10 mouse cellular contexts compared by ENCODE assay signal in the genomic region with DNA sequence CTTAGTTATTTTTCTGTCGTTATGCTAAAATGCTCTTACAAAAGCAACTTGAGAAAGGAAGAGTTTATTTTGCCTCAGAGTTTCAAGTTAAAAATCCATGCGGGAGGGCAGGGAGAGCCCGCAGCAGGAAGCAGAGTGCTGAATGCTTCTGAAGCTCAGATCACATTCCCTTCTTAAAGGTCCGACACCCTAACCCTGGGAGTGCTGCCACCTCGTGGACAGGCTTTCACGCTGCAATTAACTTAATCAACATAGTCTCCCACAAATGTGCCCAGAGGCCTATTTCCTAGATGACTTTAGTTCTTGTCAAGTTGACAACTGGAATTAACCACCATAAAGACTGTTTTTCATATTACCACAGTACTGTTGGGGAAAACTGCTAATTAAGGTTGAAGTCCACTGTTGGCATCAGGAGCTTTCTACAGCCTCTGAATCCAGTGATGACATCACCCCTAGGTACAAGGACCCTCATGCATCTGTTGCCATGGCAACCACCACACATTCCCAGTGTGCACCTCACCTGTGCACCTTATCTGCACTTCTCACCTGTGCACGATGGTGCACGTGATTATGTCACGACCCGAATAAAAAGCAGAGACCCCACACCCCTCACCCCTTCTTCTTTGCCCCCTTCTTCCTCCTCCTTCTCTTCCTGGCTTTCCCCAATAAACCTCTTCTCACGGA. TPM values are rescaled to one million over a fixed set of nuclear protein-coding genes. Genes with fewer than 3 reads are reported as not detected.
DNase-seq lines count a peak whose midpoint lies in the region; ATAC-seq and TF ChIP-seq lines count a peak whose summit lies in the region.
"Had no signal": no experiment of that assay in that cellular context is flagged by ENCODE, and none has a peak within 500 bp of the region (broad histone marks: within the 10 kb centered on the region; RNA-seq: fewer than 3 reads in every experiment).

No protein-coding gene starts in this region.

- WGBS in hindbrain, embryonic 10.5 days: 43% methylated on average over 11 of the region's 11 CpGs
- WGBS in hindbrain, embryonic 13.5 days: 42% methylated on average over 11 of the region's 11 CpGs
- 34% methylated on average over 11 of the region's 11 CpGs for WGBS in forebrain, embryonic 16.5 days

- H3K4me1 ChIP-seq in hindbrain, embryonic 10.5 days (replicated peaks): no peaks in the 10 kb centered on the region; the same call in 1 of the 2 replicates
- H3K4me1 ChIP-seq in hindbrain, embryonic 13.5 days (replicated peaks): peaks cover 4% of the 10 kb centered on the region; the same call in 1 of the 2 replicates
- 0 out of 4 replicates have a peak, but pooled peaks cover 2 to 6% of the 10 kb centered on the region in 2 experiments for H3K4me1 ChIP-seq in CH12.LX (ENCODE audit: control insufficient read depth in 1 of 2, insufficient read depth in 2 of 2)
- H3K4me1 ChIP-seq in forebrain, embryonic 16.5 days (replicated peaks; ENCODE audit: control insufficient read depth, insufficient read depth, low read length): no peaks in the 10 kb centered on the region
- H3K4me1 ChIP-seq: midbrain, embryonic 12.5 days had no signal

- H3K4me2 ChIP-seq in hindbrain, embryonic 13.5 days: no peak overlapping the region
- no peak overlapping the region for H3K4me2 ChIP-seq in CH12.LX (ENCODE audit: insufficient read depth, low read depth, poor library complexity, severe bottlenecking)
- no peak overlapping the region for H3K4me2 ChIP-seq in forebrain, embryonic 16.5 days (ENCODE audit: low read length)
- H3K4me2 ChIP-seq: embryonic facial prominence, embryonic 15.5 days; midbrain, embryonic 12.5 days had no signal

- no peak for TF ChIP-seq EP300 in CH12.LX (IDR thresholded peaks at IDR 0.05; ENCODE audit: low read length)

- ATAC-seq in hindbrain, embryonic 13.5 days (ENCODE audit: low FRiP score): no peak
- 0 out of 2 replicates have a peak, but pooled peaks have one; percentile 50 for ATAC-seq in forebrain, embryonic 16.5 days
- ATAC-seq in megakaryocyte, adult 5-6 weeks (ENCODE audit: poor library complexity, severe bottlenecking): peak; percentile 94

- dilution Hi-C loops in CH12.LX (cut with MboI; ENCODE audit: extremely low pct_ligation_motif_present, extremely low pct_unique_long_range_greater_than_20kb, low sequenced_read_pairs): no loop called here

- in situ Hi-C loops in CH12.LX (cut with MboI; ENCODE audit: low pct_ligation_motif_present, low pct_unique_long_range_greater_than_20kb, low sequenced_read_pairs): no loop called here

- 0 out of 2 replicates have a peak, but pooled peaks cover 4% of the 10 kb centered on the region for H3K9me3 ChIP-seq in hindbrain, embryonic 10.5 days
- no peaks in the 10 kb centered on the region for H3K9me3 ChIP-seq in hindbrain, embryonic 13.5 days
- no peaks in the 10 kb centered on the region for H3K9me3 ChIP-seq in CH12.LX (replicated peaks; ENCODE audit: low read length)
- H3K9me3 ChIP-seq in forebrain, embryonic 16.5 days (ENCODE audit: control insufficient read depth, low read length): no peaks in the 10 kb centered on the region
- H3K9me3 ChIP-seq: embryonic facial prominence, embryonic 15.5 days; midbrain, embryonic 12.5 days had no signal

- H3K79me2 ChIP-seq in CH12.LX (replicated peaks; ENCODE audit: control insufficient read depth, extremely low read depth, insufficient read depth, poor library complexity, severe bottlenecking): no peaks in the 10 kb centered on the region

- peak; percentile 84 to 88 for TF ChIP-seq CTCF in CH12.LX (conservative IDR thresholded peaks at IDR 0.05 in 1 of 2, IDR thresholded peaks at IDR 0.05 in 1 of 2; ENCODE audit: low read depth in 2 of 2, low read length in 2 of 2)

- no peak for TF ChIP-seq POLR2A in CH12.LX (IDR thresholded peaks at IDR 0.05; ENCODE audit: low read depth, low read length)

- H3K9ac ChIP-seq in hindbrain, embryonic 13.5 days: no peak overlapping the region
- no peak overlapping the region for H3K9ac ChIP-seq in CH12.LX (ENCODE audit: insufficient read depth, low read depth)
- H3K9ac ChIP-seq in forebrain, embryonic 16.5 days (replicated peaks; ENCODE audit: low read depth, low read length): no peak overlapping the region
- H3K9ac ChIP-seq: embryonic facial prominence, embryonic 15.5 days; midbrain, embryonic 12.5 days had no signal

- peak; percentile 58 for DNase-seq in hindbrain, embryonic 10.5 days (ENCODE audit: low spot score)
- DNase-seq in CH12.LX (ENCODE audit: extremely low read depth): peak; percentile 79
- peak; percentile 70 for DNase-seq in c-Kit-positive CD71-negative TER-119-negative erythroid progenitor cells, embryonic 14.5 days (ENCODE audit: low read depth)
- peak; percentile 41 to 81 for DNase-seq in kidney, postnatal 36 days
- DNase-seq in spleen, postnatal 4 days (ENCODE audit: low spot score in 2 of 2): peak; percentile 69 to 89

- no peak overlapping the region for H3K27ac ChIP-seq in hindbrain, embryonic 10.5 days
- no peak overlapping the region for H3K27ac ChIP-seq in hindbrain, embryonic 13.5 days
- H3K27ac ChIP-seq in CH12.LX (ENCODE audit: insufficient read depth, low read depth): no peak overlapping the region
- no peak overlapping the region for H3K27ac ChIP-seq in forebrain, embryonic 16.5 days (ENCODE audit: low read length)
- H3K27ac ChIP-seq: embryonic facial prominence, embryonic 15.5 days; midbrain, embryonic 12.5 days had no signal

- H3K36me3 ChIP-seq in hindbrain, embryonic 10.5 days: peaks cover 3% of the 10 kb centered on the region; the same call in 1 of the 2 replicates
- no peaks in the 10 kb centered on the region for H3K36me3 ChIP-seq in hindbrain, embryonic 13.5 days
- H3K36me3 ChIP-seq in CH12.LX (replicated peaks in 1 of 2; ENCODE audit: control insufficient read depth in 1 of 2, insufficient read depth in 1 of 2, low read length in 1 of 2): peaks cover 0 to 9% of the 10 kb centered on the region in 2 experiments
- no peaks in the 10 kb centered on the region for H3K36me3 ChIP-seq in forebrain, embryonic 16.5 days (ENCODE audit: control insufficient read depth, insufficient read depth)
- H3K36me3 ChIP-seq: embryonic facial prominence, embryonic 15.5 days; midbrain, embryonic 12.5 days had no signal

- peak; percentile 45 for TF ChIP-seq RAD21 in CH12.LX (IDR thresholded peaks at IDR 0.05; ENCODE audit: low read depth, low read length)

- H3K27me3 ChIP-seq in hindbrain, embryonic 10.5 days (ENCODE audit: insufficient read depth, poor library complexity, severe bottlenecking): peaks cover 20% of the 10 kb centered on the region
- H3K27me3 ChIP-seq in hindbrain, embryonic 13.5 days: peaks cover 19% of the 10 kb centered on the region
- no peaks in the 10 kb centered on the region for H3K27me3 ChIP-seq in CH12.LX (replicated peaks)
- peaks cover 2% of the 10 kb centered on the region; the same call in 1 of the 2 replicates for H3K27me3 ChIP-seq in forebrain, embryonic 16.5 days (replicated peaks; ENCODE audit: control insufficient read depth, insufficient read depth, low read length)

- H3K4me3 ChIP-seq in hindbrain, embryonic 10.5 days: no peak overlapping the region
- H3K4me3 ChIP-seq in hindbrain, embryonic 13.5 days: no peak overlapping the region
- no peak overlapping the region for H3K4me3 ChIP-seq in CH12.LX (replicated peaks in 1 of 3; ENCODE audit: low read depth in 2 of 3, low read length in 2 of 3, poor library complexity in 1 of 3)
- H3K4me3 ChIP-seq in forebrain, embryonic 16.5 days (replicated peaks; ENCODE audit: low read length): no peak overlapping the region
- H3K4me3 ChIP-seq: embryonic facial prominence, embryonic 15.5 days; midbrain, embryonic 12.5 days had no signal

TF ChIP-seq in CH12.LX, 34 proteins besides CTCF, POLR2A, EP300 and RAD21:
- TF ChIP-seq MAZ (IDR thresholded peaks at IDR 0.05; ENCODE audit: low read depth, low read length) (no peak), USF2 (conservative IDR thresholded peaks at IDR 0.05; ENCODE audit: low read depth, low read length) (no peak), MAFK (IDR thresholded peaks at IDR 0.05; ENCODE audit: insufficient replicate concordance, low read length) (no peak), SMC3 (IDR thresholded peaks at IDR 0.05; ENCODE audit: low read depth, low read length) (peak; percentile 53), ELF1 (IDR thresholded peaks at IDR 0.05; ENCODE audit: low read depth, low read length) (0 out of 2 replicates have a peak, but pooled peaks have one; percentile 16), NRF1 (IDR thresholded peaks at IDR 0.05; ENCODE audit: low read depth, low read length) (no peak)

RNA-seq across cellular contexts. Expression of a gene that starts 17.5 kb away (rescaled TPM):
- 131 and 132 TPM in 2 replicates for polyA plus RNA-seq in hindbrain, embryonic 10.5 days (2016; fragmentation: Nextera tagmentation; extraction: Ambion mirVana)
- 98.1 and 110 TPM in 2 replicates for polyA plus RNA-seq in hindbrain, embryonic 13.5 days (2015; fragmentation: Nextera tagmentation; extraction: Ambion mirVana)
- total RNA-seq in CH12.LX (2012; rRNA removed) (184 and 201 TPM in 2 replicates), CH12.LX (2014; rRNA removed) (142 and 146 TPM in 2 replicates)
- polyA plus RNA-seq in CH12.LX (2012; ENCODE audit: insufficient read length, low read depth): 133 and 162 TPM in 2 replicates
- 82.7 and 85.1 TPM in 2 replicates for polyA plus RNA-seq in forebrain, embryonic 16.5 days (2015; fragmentation: Nextera tagmentation; extraction: Ambion mirVana)
- 64.6 and 69.8 TPM in 2 replicates for total RNA-seq in megakaryocyte, adult 5-6 weeks (2015)
- total RNA-seq in megakaryocyte, adult 5-6 weeks (2017): 165 and 188 TPM in 2 replicates

RNA-seq across cellular contexts. Expression of a gene that starts 39.0 kb away (rescaled TPM):
- polyA plus RNA-seq in hindbrain, embryonic 10.5 days (2016; fragmentation: Nextera tagmentation; extraction: Ambion mirVana): 33.0 and 37.4 TPM in 2 replicates
- polyA plus RNA-seq in hindbrain, embryonic 13.5 days (2015; fragmentation: Nextera tagmentation; extraction: Ambion mirVana): 33.5 and 37.8 TPM in 2 replicates
- total RNA-seq in CH12.LX (2012; rRNA removed): 16.2 and 18.2 TPM in 2 replicates
- 17.6 and 19.5 TPM in 2 replicates for total RNA-seq in CH12.LX (2014; rRNA removed)
- 14.7 and 15.6 TPM in 2 replicates for polyA plus RNA-seq in CH12.LX (2012; ENCODE audit: insufficient read length, low read depth)
- 23.4 and 28.4 TPM in 2 replicates for polyA plus RNA-seq in forebrain, embryonic 16.5 days (2015; fragmentation: Nextera tagmentation; extraction: Ambion mirVana)
- 11.9 and 14.2 TPM in 2 replicates for total RNA-seq in megakaryocyte, adult 5-6 weeks (2015)
- 12.0 and 16.3 TPM in 2 replicates for total RNA-seq in megakaryocyte, adult 5-6 weeks (2017)

RNA-seq across cellular contexts. Expression of a gene that starts 43.0 kb away (rescaled TPM):
- 23.1 and 35.9 TPM in 2 replicates for polyA plus RNA-seq in hindbrain, embryonic 10.5 days (2016; fragmentation: Nextera tagmentation; extraction: Ambion mirVana)
- polyA plus RNA-seq in hindbrain, embryonic 13.5 days (2015; fragmentation: Nextera tagmentation; extraction: Ambion mirVana): 15.8 and 16.2 TPM in 2 replicates
- 35.3 and 47.2 TPM in 2 replicates for total RNA-seq in CH12.LX (2012; rRNA removed)
- total RNA-seq in CH12.LX (2014; rRNA removed): 62.9 and 66.9 TPM in 2 replicates
- polyA plus RNA-seq in CH12.LX (2012; ENCODE audit: insufficient read length, low read depth): 61.9 and 74.7 TPM in 2 replicates
- polyA plus RNA-seq in forebrain, embryonic 16.5 days (2015; fragmentation: Nextera tagmentation; extraction: Ambion mirVana): 22.0 and 22.2 TPM in 2 replicates
- 4.7 and 5.0 TPM in 2 replicates for total RNA-seq in megakaryocyte, adult 5-6 weeks (2015)
- 5.1 and 12.0 TPM in 2 replicates for total RNA-seq in megakaryocyte, adult 5-6 weeks (2017)
